Mouse (Mus musculus) cerebellum, adult 2 months (tissue): ENCODE results near the gene Slc19a3. TPM values are rescaled to one million over a fixed set of nuclear protein-coding genes. Genes with fewer than 3 reads are reported as not detected.

ENCODE experiments used
- DNase-seq, 2 experiments: peaks; one replicate each; pipeline ENCODE4 v3.0.0; 2021
- H3K27ac ChIP-seq: fragments of 200-500 bp; 2 replicates; pipeline ENCODE4 v1.5.1; 2012; ENCODE audit warnings: low read length, control low read depth, inconsistent platforms; ENCODE audit not compliant: insufficient read depth
- H3K27me3 ChIP-seq: fragments of 200-500 bp; 2 replicates; pipeline ENCODE4 v1.6.1; 2012; ENCODE audit warnings: inconsistent platforms, mild to moderate bottlenecking, low read length, moderate library complexity; ENCODE audit not compliant: control insufficient read depth, insufficient read depth
- H3K4me1 ChIP-seq: fragments of 200-500 bp; 2 replicates; pipeline ENCODE4 v1.6.1; 2011; ENCODE audit warnings: low read length; ENCODE audit not compliant: control insufficient read depth, insufficient read depth
- H3K4me3 ChIP-seq: fragments of 200-500 bp; replicated peaks from 2 replicates; pipeline ENCODE3; 2011; ENCODE audit warnings: mild to moderate bottlenecking, low read depth, low read length, control low read depth; ENCODE audit not compliant: insufficient read depth
- CTCF ChIP-seq: fragments of 200-500 bp; IDR thresholded peaks from 2 replicates; pipeline ENCODE4 v1.5.1; 2011; ENCODE audit warnings: low read depth, mild to moderate bottlenecking, control low read depth, low read length, moderate library complexity, borderline replicate concordance; ENCODE audit not compliant: insufficient read depth
- POLR2A ChIP-seq: fragments of 200-500 bp; IDR thresholded peaks from 2 replicates; pipeline ENCODE4 v1.6.1; 2011; ENCODE audit warnings: low read length, control low read depth, borderline replicate concordance; ENCODE audit not compliant: insufficient read depth
- WGBS: fragments of 180-500 bp; shearing (Covaris S2); methylation state at CpG from one replicate; pipeline ENCODE4 v1.1.7; 2018; 5-methylcytosine and 5-hydroxymethylcytosine counted together
- polyA plus RNA-seq: library from polyadenylated mRNA; depleted of rRNA; stranded (reverse); fragments of >200 nt; gene quantifications from 2 replicates; pipeline ENCODE4 v1.2.3, GENCODE M21; 2012

Slc19a3 gene
- polyA plus RNA-seq, 1 experiment, result 3.5 TPM

- TF ChIP-seq POLR2A (no peak), CTCF (no peak)
- Histone ChIP-seq H3K27ac (no peak overlapping the region), H3K27me3 (no peaks in the 10 kb centered on the region), H3K4me3 (no peak overlapping the region), H3K4me1 (no peaks in the 10 kb centered on the region)
- no peak for DNase-seq
- 77% methylated on average over 3 of the region's 3 CpGs for WGBS
These were observed 44.3 kb downstream of the Slc19a3 start for GRCm38 (mm10) chr1:82993947-82994346.

GRCm38 (mm10) chr1:82992093-82992492 lies 46.2 kb downstream of the Slc19a3 start:
- Histone ChIP-seq H3K4me1 (no peaks in the 10 kb centered on the region), H3K27ac (no peak overlapping the region), H3K4me3 (no peak overlapping the region), H3K27me3 (no peaks in the 10 kb centered on the region)
- no peak for DNase-seq
- WGBS, result 88% methylated on average over 6 of the region's 6 CpGs
- TF ChIP-seq POLR2A (no peak), CTCF (no peak)

- TF ChIP-seq POLR2A, result no peak
- TF ChIP-seq CTCF, result no peak
- 78% methylated on average over 3 of the region's 3 CpGs for WGBS
- Histone ChIP-seq H3K4me1 (no peaks in the 10 kb centered on the region), H3K4me3 (no peak overlapping the region), H3K27ac (no peak overlapping the region), H3K27me3 (no peaks in the 10 kb centered on the region)
- DNase-seq, result no peak
These were observed 46.7 kb downstream of the Slc19a3 start for GRCm38 (mm10) chr1:82991596-82991995.

- WGBS, result 58% methylated on average over 4 of the region's 4 CpGs
- no peak overlapping the region for H3K4me3 ChIP-seq
- no peaks in the 10 kb centered on the region for H3K27me3 ChIP-seq
- H3K4me1 ChIP-seq, result no peaks in the 10 kb centered on the region
- H3K27ac ChIP-seq, result no peak overlapping the region
- DNase-seq, result no peak
- no peak for TF ChIP-seq POLR2A
- TF ChIP-seq CTCF, result no peak
These were observed 47.2 kb downstream of the Slc19a3 start for GRCm38 (mm10) chr1:82991062-82991461.

GRCm38 (mm10) chr1:82987530-82988198 lies 50.6 kb downstream of the Slc19a3 start:
- 34% methylated on average over 4 of the region's 4 CpGs for WGBS
- H3K4me1 ChIP-seq, result no peaks in the 10 kb centered on the region
- peak in 1 of 2 experiments; percentile 39 for DNase-seq
- no peak overlapping the region for H3K27ac ChIP-seq
- H3K27me3 ChIP-seq, result no peaks in the 10 kb centered on the region
- peak; percentile 46; the same call in 1 of the 2 replicates for TF ChIP-seq CTCF
- TF ChIP-seq POLR2A, result no peak
- H3K4me3 ChIP-seq, result no peak overlapping the region

GRCm38 (mm10) chr1:82986738-82987137 lies 51.5 kb downstream of the Slc19a3 start:
- H3K27ac ChIP-seq, result no peak overlapping the region
- TF ChIP-seq POLR2A (no peak), CTCF (no peak)
- no peak for DNase-seq
- 74% methylated on average over 6 of the region's 6 CpGs for WGBS
- no peak overlapping the region for H3K4me3 ChIP-seq
- H3K4me1 ChIP-seq, result no peaks in the 10 kb centered on the region
- no peaks in the 10 kb centered on the region for H3K27me3 ChIP-seq

- Histone ChIP-seq H3K4me1 (no peaks in the 10 kb centered on the region), H3K4me3 (no peak overlapping the region), H3K27ac (no peak overlapping the region), H3K27me3 (no peaks in the 10 kb centered on the region)
- TF ChIP-seq CTCF (no peak), POLR2A (no peak)
- DNase-seq, result no peak
These were observed 60.4 kb downstream of the Slc19a3 start for GRCm38 (mm10) chr1:82977840-82978239.

- no peak for TF ChIP-seq CTCF
- no peak for TF ChIP-seq POLR2A
- H3K4me1 ChIP-seq, result no peaks in the 10 kb centered on the region
- no peak overlapping the region for H3K4me3 ChIP-seq
- no peak for DNase-seq
- H3K27ac ChIP-seq, result no peak overlapping the region
- 89% methylated on average over 5 of the region's 5 CpGs for WGBS
- no peaks in the 10 kb centered on the region for H3K27me3 ChIP-seq
These were observed 62.5 kb downstream of the Slc19a3 start for GRCm38 (mm10) chr1:82975750-82976149.
